Mouse (Mus musculus): ENCODE measurements around the gene Cdc42.

Cdc42 gene

DNA sequence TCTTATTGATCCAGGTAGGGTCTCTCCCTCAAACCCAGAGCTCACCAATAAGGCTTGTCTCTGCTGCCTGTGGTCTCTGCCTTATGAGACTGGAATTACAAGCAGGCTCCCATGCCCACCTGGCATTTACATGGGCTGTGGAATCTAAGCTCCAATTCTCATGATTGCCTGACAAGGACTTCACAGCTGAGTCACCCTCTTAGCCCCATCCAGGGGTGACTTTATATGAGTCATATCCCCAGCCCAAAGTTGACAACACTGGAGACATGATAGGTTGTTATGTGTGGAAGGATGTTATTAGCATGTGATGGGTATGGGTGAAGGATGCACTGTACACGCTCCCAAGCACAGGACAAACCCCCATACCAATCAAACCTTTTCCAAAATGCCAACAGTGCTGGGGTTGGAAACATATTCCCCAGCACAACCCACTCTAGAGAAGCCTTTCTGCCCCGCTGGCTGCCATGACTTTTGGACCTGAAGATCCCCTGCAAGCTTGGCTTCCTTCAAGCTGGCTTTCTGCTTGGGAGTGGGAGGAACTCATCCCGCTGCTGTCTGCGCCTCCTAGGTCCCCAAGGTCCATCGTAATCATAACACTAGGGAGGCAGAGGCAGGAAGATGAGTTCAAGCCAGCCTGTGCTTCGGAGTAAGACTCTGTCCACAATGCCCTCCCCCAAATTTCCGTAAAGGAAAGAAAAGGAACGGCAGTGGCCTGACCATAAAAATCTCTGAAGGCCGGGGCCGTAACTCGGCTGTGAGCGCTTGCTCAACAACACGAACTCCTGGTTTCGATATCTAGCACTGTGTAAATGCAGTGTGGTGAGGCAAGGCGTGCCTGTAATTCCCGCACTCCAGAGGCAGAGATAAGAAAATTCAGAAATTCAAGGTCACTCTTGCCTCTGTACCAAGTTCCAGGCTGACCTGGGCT is 14.3 kb upstream of the Cdc42 start:
- no peak for ATAC-seq (ENCODE audit: insufficient number of reproducible peaks, low FRiP score, low TSS enrichment)

GRCm38 (mm10) chr4:137369954-137370750 is 12.6 kb upstream of the Cdc42 start:
- ATAC-seq (ENCODE audit: insufficient number of reproducible peaks, low FRiP score, low TSS enrichment) = no peak

DNA sequence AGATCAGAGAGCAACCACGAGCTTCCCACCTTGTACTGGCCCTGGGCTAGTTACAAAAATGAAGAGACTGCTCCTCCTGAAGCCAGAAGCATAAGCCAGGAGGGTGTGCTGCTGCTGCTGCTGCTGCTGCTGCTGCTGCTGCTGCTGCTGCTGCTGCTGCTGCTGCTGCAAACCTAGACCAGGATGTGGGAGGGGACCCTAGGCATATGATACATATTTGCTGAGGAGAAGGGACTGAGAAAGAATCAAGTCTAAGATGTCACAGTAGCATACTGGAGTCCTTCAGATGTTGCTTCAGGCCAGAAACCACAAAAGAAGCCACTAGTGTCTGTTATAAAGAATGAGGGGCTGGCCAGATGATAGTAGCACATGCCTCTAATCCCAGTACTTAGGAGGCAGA is 10.7 kb upstream of the Cdc42 start:
- no peak for ATAC-seq (ENCODE audit: insufficient number of reproducible peaks, low FRiP score, low TSS enrichment)

DNA sequence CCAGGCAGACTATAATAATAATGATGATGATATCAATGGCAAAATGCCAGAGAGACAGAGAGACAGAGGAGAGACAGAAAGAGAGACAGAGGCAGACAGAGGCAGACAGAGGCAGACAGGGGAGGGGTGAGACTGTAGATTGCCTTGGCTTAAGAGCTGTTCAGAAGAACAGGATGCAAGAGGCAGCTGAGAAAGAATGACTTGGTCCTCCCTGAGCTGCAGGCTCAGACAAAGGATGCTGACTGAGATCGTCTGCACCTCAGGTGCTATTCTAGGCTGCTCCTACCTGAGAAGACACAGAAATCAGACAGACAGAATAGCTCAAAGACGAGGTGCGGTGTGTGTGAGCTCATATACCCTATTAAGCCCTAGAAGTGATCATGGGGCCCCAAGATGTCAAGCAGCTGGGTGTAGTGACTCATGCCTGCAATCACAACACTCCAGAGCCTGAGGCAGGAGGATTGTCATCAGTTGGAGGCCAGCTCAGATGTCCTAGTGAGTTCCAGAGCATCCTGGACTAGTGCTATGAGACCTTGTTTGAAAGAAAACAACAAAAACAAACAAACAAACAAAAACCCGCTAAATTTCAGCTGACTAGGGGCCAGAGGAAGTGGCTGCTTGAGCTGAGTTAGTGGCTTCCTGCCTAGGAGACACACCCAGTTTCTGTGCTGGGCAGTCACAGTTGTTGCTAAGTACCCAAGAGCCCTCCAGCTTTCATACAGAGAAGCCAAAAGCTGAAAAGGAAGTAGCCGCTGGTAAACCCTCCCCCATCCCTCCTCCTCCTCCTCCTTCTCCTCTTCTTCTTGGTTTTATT is 10.0 kb upstream of the Cdc42 start:
- ATAC-seq (ENCODE audit: insufficient number of reproducible peaks, low FRiP score, low TSS enrichment) = no peak

- ATAC-seq (ENCODE audit: insufficient number of reproducible peaks, low FRiP score, low TSS enrichment) = no peak
Observed at GRCm38 (mm10) chr4:137366097-137366496, 8.6 kb upstream of the Cdc42 start.

DNA sequence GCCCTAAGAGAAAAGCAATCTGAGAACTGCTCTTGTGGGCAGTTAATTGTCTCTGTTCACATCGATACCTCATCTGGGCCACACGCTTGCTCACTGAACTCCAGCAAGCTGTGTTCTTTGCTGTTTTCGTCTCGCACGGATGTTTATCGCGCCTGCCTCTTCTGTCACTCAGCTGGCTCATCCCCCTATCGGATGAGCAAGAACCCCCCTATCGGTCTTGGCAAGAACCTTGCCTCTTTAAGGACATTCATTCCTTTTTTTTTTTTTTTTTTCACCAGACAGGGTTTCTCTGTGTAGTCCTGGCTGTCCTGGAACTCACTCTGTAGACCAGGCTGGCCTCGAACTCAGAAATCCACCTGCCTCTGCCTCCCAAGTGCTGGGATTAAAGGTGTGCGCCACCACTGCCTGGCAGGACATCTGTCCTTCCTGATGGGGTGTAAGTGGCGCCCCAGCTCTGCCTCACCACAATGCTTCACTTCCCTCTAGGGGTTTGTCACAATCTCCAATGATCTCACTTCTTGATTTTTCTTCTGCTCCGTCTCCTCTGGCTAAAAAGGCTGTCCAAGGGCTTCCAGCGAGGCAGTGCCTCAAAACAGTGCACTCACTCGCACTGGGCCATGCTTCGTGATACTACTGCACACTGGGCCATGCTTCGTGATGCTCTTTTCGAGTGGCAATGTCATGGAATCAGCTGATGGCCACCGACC is 8.0 kb upstream of the Cdc42 start:
- no peak for ATAC-seq (ENCODE audit: insufficient number of reproducible peaks, low FRiP score, low TSS enrichment)

- ATAC-seq (ENCODE audit: insufficient number of reproducible peaks, low FRiP score, low TSS enrichment) = no peak
Observed at GRCm38 (mm10) chr4:137364826-137365225, 7.3 kb upstream of the Cdc42 start.

DNA sequence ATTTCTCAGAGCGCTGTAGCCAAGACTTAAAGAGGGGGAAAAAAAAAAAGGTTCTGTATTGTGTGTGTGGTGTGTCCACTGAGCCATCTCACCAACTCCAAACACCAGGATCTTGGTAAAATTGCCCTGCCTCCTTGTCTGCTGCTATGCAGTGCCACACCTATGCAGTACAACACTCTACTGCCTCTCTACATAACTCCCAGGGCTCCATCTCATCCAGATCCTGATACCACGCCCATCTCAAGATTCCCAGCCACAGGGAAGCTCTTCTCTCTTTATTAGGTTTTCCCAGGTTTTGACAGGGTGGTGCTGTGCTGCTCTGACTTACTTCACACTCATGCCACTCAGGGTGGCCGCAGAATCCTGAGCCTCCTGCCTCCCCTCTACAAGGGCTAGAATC is 3.5 kb upstream of the Cdc42 start:
- ATAC-seq (ENCODE audit: insufficient number of reproducible peaks, low FRiP score, low TSS enrichment) = no peak

DNA sequence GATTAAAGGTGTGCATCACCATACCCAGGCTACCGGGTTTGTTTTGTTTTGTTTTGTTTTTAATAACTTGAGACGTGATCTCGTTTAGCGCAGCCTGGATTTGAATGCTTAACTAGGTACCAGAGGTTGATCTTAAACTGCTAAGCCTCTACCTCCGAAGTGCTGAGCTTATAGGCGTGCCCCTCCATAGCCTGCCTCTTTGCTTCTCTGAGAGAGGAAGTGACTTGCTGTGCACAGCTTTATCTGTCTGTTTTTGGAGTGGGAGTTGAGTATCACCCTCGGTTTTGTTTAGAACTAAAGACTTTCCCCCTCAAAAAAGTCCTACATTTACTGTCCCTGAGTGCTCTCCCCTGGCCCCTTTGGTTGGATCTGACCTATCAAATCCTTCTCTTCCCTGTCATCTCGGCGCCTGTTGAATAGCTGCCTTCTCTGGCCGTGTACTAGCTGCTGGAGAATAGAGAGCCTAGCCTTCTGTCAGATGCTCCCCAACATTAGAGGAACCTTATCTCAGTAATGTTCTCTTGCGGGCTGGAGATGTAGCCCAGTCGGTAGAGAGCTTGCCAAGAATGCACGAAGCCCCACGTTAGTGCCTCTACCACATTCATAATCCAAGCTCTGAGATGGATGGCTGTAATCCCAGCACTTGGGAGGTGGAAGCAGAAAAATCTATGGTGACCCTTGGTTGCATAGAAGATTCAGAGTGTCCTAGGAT is 927 bp upstream of the Cdc42 start:
- ATAC-seq (ENCODE audit: insufficient number of reproducible peaks, low FRiP score, low TSS enrichment) = no peak

DNA sequence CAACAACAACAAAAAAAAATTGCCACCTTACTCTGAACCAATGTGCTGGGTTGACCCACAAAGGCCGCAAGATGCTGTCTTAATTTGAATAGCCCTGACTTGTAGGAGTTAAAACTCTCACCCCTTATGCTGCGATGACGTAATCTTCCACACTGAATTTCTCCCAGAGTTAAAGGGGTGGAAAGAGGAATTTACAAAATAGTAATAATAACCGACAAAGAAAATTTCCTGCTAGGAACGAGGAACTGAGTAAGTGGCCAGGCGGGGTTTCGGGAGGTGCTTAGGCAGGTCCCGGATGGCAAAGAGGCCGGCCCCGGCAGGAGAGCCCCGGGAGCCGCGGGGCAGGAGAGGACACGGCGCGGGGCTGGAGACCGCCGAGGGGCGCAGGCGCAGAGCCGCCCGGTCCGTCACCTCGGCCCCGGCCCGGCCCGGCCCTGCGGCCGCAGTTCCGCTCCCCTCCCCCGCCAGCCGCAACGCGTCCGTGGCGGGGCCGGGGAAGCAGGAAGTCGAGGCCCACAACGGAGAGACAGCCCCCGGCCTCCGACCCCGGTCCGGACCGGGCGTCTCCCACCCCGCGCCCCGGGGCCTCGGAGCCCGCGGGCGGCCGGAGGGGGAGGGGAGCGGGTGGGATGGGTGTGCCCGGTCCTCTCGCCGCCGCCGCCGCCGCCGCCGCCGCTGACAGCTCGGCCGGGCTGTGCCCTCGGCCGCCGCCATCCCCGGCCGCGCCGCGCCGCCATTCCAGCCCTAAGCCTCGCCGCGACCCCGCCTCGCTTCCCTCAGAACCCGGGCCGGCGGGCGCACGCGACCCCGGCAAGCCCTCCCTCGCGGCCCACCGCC is 628 bp downstream of the Cdc42 start:
- peak; percentile 49; the same call in 1 of the 2 replicates for ATAC-seq (ENCODE audit: insufficient number of reproducible peaks, low FRiP score, low TSS enrichment)

GRCm38 (mm10) chr4:137350627-137351026 is 6.9 kb downstream of the Cdc42 start:
- no peak for ATAC-seq (ENCODE audit: insufficient number of reproducible peaks, low FRiP score, low TSS enrichment)

DNA sequence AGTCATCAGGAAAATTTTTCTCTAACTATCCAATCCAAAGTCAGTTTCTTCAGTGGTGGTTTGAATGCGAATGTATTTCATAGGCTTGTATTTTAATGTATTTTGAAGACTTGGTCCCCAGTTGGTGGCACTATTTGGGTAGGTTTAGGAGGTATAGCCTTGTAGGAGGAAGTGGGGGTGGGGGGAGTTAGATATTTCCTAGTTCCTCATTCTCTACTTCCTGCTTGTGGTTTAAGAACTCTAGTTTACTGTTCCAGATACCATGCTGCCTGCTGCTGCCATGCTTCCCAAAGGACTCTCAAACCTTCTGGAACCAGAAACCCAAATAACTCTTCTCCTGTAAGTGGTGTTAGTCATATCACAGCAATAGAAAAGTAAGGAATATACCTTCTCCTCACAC is 11.7 kb downstream of the Cdc42 start:
- ATAC-seq (ENCODE audit: insufficient number of reproducible peaks, low FRiP score, low TSS enrichment) = no peak

DNA sequence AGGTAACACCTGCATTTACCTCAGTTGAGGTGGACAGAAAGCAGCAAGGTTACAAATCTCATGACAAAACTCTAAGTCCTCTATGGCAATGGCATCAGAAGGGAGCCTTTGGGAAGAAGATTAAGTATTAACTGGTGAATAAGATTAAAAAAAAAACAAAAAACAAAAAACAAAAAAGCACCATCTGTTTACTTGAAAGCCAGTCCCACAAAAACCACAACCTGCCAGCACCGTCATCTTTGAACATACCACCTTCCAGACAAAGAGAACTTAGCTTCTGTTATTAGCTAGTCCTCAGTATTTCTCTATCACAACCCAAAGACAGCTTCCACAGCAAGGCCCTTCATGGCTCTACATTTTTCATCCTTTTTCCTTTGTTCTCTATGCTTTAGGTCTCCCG is 12.4 kb downstream of the Cdc42 start:
- no peak for ATAC-seq (ENCODE audit: insufficient number of reproducible peaks, low FRiP score, low TSS enrichment)

- no peak for ATAC-seq (ENCODE audit: insufficient number of reproducible peaks, low FRiP score, low TSS enrichment)
Observed at GRCm38 (mm10) chr4:137342816-137343215, 14.7 kb downstream of the Cdc42 start.

DNA sequence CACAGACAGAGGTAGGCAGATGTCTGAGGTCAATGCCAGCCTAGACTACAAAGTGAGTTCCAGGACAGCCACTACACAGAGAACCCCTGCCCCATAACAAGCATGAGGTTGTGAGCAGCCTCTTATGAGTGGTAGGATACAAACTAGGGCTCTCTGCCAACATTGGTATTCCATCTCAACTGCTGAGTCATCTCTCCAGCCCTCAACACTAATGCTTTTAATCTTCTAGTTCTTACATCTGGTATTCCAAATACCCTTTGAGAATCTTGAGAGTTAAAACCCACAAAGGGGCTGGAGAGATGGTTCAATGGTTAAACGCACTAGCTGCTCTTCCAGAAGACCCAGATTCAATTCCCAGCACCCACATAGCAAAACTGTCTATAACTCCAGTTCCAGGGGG is 18.1 kb downstream of the Cdc42 start:
- no peak for ATAC-seq (ENCODE audit: insufficient number of reproducible peaks, low FRiP score, low TSS enrichment)

GRCm38 (mm10) chr4:137336468-137336867 is 21.1 kb downstream of the Cdc42 start:
- ATAC-seq (ENCODE audit: insufficient number of reproducible peaks, low FRiP score, low TSS enrichment) = no peak

GRCm38 (mm10) chr4:137332051-137332450 is 25.5 kb downstream of the Cdc42 start:
- ATAC-seq (ENCODE audit: insufficient number of reproducible peaks, low FRiP score, low TSS enrichment) = no peak

DNA sequence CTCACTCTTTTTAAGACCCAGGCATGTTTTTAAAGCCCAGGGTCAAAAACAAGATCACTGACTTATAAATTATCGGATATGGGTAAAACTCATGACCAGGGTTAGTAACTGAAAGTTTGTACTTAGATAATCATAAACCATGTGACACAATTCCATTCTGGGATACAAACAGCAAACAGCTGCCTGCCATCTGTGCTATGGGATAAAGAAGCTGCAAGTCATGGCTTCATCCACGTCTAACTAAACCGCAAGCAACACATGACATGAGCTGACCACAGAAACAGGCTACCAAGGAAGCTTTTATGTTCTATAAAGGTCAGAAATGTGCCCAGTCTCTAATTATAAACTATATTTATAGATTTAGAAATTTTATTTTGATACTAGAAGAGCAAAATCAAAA is 31.0 kb downstream of the Cdc42 start:
- ATAC-seq (ENCODE audit: insufficient number of reproducible peaks, low FRiP score, low TSS enrichment) = no peak

GRCm38 (mm10) chr4:137324926-137325325 is 32.6 kb downstream of the Cdc42 start:
- ATAC-seq (ENCODE audit: insufficient number of reproducible peaks, low FRiP score, low TSS enrichment) = no peak
